Mouse (Mus musculus) adrenal gland, postnatal 10 days (tissue): ENCODE results near the gene Rbpj. TPM values are rescaled to one million over a fixed set of nuclear protein-coding genes. Genes with fewer than 3 reads are reported as not detected.

Experiments
- DNase-seq: peaks from one replicate; pipeline ENCODE4 v3.0.0; 2021; ENCODE audit warnings: mixed read lengths
- total RNA-seq, 2 experiments: library from RNA; stranded (reverse); gene quantifications; 2 replicates each; pipeline ENCODE4 v1.2.3; 2021

The Rbpj gene
- total RNA-seq, 2 experiments from 2014 or later: 39.4 to 49.0 TPM

- no peak for DNase-seq
Measured at GRCm38 (mm10) chr5:53551910-53552309, 86.0 kb downstream of the Rbpj start.

DNA sequence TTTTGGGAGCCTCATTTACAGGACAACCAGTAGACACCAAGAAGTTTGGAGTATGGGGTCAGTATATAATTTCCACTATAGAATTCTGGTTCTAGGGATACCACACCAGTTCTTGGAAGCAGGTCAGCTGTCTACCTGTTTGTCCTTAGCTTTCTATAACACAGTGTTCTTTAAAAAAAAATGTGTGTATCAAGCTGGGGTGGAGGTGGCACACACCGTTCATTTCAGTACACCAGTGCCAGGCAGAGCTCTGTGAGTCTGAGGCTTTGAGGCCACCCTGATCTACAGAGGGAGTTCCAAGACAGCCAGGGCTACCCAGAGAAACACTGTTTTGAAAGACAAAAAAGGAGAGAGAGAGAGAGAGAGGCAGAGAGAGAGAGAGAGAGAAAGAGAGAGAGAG is 87.3 kb downstream of the Rbpj start:
- DNase-seq: no peak

GRCm38 (mm10) chr5:53554180-53554579 is 88.2 kb downstream of the Rbpj start:
- no peak for DNase-seq

DNA sequence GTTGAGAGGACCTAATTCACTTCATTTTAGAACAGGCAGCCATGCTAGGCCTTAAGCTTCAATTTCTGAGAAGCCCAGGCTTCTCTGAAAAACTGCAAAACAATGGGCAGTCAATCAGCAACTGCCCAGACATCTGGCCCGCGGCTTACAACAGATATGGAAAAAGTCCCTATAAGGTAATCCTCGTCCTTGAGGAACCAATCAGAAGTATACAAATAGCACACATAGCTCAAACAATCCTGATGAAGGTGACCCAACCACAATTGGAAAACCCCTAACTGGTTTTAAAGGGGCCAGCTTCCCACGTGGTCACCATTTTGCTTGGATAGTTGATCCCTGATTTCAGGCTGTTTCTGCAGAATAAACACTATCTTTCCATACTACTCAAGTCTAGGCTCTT is 89.0 kb downstream of the Rbpj start:
- no peak for DNase-seq

- DNase-seq: no peak
Measured at GRCm38 (mm10) chr5:53555474-53555873, 89.5 kb downstream of the Rbpj start.

DNA sequence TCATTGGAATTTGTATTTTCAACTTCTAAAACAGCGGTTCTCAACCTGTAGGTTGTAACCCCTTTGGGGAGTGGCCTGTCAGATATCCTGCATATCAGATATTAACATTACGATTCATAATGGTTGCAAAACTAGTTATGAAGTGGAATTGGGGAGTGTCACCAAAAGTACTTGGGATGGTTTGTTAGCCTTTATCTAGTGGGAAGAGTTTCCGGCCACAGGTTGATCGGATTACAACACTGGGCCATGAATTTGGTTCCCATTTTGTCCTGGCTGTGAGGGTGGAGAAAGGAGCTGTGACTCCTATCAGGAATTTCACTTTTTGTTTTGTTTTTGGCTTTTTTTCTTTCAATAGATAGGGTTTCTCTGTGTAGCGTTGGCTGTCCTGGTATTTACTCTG is 90.0 kb downstream of the Rbpj start:
- DNase-seq: no peak

DNA sequence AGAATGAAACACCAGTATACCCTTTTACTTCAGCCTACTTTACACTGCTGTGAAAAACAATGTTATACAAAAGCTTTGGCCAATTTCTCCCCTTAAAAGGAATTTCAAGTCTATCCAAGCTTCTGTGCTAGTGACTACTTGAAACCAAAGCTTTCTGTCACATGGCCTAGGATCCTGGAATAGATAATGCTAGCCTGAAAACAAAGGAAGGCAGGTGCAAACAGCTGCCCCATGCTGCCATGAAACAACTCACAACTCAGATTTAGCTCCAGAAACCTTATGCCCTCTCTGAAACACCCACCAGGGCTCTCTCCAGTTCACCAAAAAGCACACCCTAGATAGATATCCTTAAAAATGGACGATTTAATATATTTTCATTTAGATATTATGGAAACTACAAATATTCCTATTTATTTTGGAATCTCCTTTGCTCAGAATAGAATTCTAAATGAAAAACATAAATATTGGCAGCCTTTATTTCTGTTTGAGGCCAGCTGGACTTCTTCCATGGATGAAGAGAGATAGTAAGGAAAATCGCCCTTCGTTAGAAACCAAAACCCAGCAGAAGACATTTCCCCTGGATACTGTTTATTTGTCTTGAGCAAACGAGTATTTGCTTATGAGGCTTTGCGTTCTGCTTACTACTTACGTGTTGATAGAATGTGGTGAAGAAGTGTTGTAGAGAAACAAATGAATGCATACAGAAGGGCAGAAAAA is 91.8 kb downstream of the Rbpj start:
- DNase-seq: no peak

GRCm38 (mm10) chr5:53561160-53561559 is 95.2 kb downstream of the Rbpj start:
- DNase-seq: no peak

- no peak for DNase-seq
Measured at GRCm38 (mm10) chr5:53564309-53564708, 98.4 kb downstream of the Rbpj start.

DNA sequence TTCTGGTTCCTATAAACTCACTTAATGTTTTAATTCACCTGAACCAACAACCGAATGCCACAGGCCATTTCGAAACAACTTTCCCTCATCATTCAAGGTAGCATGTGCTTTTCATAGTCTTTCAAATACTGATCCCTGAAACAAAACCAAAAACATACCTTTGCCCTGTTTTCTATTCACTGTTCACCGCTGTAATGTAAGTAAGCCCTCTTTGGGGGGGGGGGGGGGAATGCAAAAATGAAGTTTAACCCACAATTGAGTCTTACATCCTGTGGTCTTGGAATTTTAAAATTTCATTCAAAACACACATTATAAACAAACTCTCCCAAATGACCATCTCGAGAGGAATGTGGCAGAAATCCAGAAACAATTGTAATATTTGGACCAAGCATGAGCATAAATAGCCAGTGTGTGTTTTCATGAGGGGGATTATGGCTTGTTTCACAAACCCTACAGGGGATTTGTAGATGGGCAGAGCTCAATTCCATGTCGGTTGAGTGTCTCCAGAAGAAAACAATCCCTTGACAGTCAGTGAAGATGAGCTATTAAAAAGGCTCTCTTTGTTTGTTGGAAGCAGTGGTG is 99.4 kb downstream of the Rbpj start:
- no peak for DNase-seq

DNA sequence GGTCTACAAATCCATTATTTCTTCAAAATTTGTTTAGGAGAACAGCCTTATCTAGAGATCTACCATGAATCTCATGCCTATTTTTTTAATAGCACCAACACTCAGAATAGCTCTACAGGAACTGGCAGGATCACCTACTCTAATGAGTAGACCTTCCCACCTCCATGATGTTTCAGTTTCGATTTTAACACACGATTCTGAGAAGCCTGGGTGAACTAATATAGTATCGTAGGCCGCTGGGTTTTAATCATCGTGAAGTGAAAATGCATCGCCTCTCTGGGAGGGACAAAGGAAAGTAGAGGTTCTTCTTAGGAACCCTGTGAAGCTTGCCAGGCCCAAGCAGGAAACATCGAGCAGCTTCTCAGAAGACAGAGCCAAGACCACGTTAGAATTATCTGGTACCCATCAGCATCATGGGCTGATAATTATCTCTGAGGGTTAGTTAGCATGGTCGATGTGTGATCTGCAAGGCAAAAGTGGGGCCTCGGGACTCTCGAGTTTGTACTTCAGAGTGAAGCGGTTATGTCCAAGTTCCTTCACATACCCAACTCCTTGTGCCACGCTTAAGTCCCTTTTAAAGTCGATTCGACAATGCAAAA is 100.6 kb downstream of the Rbpj start:
- DNase-seq: no peak

GRCm38 (mm10) chr5:53572496-53572895 is 106.5 kb downstream of the Rbpj start:
- no peak for DNase-seq

GRCm38 (mm10) chr5:53574883-53575442 is 109.0 kb downstream of the Rbpj start:
- DNase-seq: no peak

DNA sequence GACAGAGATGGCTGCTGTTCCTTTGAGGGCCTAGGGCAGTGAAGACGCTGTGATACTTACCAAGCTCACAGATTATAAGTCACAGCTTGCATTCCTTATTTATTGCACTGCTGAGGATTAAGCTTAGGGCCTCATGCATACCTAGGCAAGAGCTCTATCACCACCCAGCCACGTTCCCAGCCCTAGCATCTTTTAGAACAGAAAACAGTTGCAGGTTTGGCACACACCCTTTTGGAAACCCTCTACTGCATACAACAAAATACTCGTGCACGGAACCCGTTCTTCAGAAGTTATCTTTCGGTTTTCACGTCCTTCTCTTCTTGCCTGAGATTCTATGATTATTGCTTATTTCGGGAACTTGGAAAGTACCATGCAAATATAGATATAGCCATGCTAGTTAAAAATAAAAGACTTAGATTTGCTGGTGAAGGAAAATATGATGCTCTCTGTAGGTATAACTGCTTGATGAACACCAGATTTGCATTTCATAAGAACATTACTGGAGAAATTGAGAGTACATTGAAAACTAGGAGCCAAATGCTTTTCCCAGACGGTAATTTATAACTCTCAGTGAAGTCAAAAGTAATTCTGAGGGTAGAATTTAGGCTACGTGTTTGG is 111.4 kb downstream of the Rbpj start:
- DNase-seq: no peak

DNA sequence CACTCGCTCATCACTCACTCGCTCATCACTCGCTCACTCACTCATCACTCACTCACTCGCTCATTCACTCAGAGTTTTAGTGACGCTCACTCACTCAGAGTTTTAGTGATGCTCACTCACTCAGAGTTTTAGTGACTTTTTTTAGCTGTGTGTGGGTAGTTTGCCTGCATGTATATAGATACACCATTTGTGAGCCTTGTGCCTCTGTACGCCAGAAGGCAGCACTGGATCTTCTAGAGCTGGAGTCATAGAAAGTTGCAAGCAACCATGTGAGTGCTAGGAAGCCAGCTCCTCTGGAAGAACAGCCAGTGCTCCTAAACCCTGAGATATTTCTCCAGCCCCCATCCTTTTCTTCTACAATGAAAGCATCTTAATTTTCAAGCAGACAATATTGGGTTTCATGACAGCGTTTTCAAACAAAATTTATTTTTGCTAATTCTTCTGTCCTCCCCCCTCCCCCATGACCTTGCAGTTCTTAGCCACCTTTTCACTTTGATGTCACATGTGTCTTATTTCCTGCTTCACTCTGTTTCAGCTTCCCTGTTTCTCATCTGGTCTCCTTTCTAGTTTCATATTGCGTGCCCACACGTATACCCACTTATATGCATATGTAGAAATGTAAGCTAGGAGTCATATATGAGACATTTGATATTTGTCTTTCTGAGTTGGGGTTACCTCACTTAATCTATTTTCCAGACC is 118.3 kb downstream of the Rbpj start:
- no peak for DNase-seq

GRCm38 (mm10) chr5:53588421-53589171 is 122.6 kb downstream of the Rbpj start:
- DNase-seq: peak; percentile 10

DNA sequence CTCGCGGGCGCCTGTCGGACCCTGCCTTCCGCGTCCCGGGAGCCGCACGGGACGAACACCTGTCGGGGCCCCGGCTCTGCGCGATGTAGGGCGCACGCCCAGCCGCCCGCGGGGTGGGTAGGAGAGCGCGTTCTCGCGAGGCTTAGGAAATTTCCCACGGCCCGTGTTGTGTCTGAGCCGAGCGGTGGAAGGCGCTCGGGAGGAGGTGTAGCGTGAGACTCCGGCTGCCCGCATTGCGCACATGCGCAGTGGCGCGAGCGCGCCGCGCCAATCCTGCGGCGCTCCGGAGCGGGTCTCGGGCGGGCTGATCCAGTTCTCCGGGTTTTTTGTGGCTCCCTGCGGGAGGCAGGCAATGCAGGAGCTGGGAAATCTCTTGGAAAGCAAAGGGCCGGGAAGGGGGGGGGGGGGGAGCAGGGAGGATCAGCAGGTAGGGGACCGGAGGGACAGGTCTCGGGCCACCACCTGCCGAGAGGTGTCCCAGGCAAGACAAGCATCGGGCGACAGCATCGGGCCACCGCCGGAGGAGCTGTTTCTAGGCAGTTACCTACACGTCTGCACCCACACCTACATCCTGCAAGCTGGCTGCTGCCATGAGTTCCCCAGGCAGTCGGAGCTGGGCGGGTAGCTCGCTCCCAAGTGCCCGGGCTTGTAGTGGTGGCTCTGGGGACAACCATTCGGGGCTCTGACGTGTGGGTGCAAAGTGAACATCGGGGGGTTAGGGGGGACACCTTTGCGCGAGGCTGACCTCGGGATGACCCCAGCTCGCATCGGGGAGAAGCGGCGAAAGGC is 123.4 kb downstream of the Rbpj start:
- DNase-seq: peak; percentile 97

GRCm38 (mm10) chr5:53590179-53590765 is 124.3 kb downstream of the Rbpj start:
- peak; percentile 99 for DNase-seq

- peak; percentile 35 for DNase-seq
Measured at GRCm38 (mm10) chr5:53590875-53591682, 125.1 kb downstream of the Rbpj start.

DNA sequence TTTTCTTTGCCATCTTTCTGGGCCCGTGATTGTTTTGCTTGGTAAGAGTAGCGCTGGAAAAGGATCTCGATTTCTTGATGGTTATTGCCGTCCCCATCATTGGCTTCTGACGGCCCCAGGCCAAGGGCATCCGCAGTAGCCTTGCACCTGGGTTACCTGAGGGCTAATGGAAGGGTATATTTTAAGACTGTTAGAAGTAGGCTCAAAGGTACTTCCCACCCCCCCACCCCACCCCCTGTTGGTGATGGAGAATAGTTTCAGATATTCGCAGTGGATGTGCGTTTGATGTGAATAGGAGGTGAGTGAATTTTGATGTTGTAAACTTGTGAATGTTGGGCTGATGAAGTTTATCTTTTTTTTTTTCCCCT is 125.7 kb downstream of the Rbpj start:
- no peak for DNase-seq
